Mouse (Mus musculus) liver, embryonic 12.5 days (tissue): ENCODE data around the gene S1pr1. TPM values are rescaled to one million over a fixed set of nuclear protein-coding genes. Genes with fewer than 3 reads are reported as not detected.
A peak's percentile ranks its signal among the peaks of the same experiment; 100 is the strongest.

Experiments used
- ATAC-seq: fragments of 200-750 bp; cut with Nextera tagmentation; 2 replicates; pipeline ENCODE4 v1.8.0; 2017; ENCODE audit warnings: moderate number of reproducible peaks, mild to moderate bottlenecking, moderate library complexity
- H3K27ac ChIP-seq: fragments of 300-500 bp; sonication (generic); 2 replicates; pipeline ENCODE4 v1.5.1; 2016; ENCODE audit warnings: mild to moderate bottlenecking
- H3K27me3 ChIP-seq: fragments of 300-500 bp; sonication (generic); replicated peaks from 2 replicates; pipeline ENCODE4 v1.6.1; 2016; ENCODE audit warnings: mild to moderate bottlenecking, moderate library complexity
- H3K36me3 ChIP-seq: fragments of 300-500 bp; sonication (generic); 2 replicates; pipeline ENCODE4 v1.6.1; 2016; ENCODE audit warnings: mild to moderate bottlenecking, moderate library complexity
- H3K4me1 ChIP-seq: fragments of 300-500 bp; sonication (generic); 2 replicates; pipeline ENCODE4 v1.6.1; 2016
- H3K4me2 ChIP-seq: fragments of 300-500 bp; sonication (generic); 2 replicates; pipeline ENCODE4 v1.6.1; 2016; ENCODE audit warnings: mild to moderate bottlenecking, moderate library complexity
- H3K4me3 ChIP-seq: fragments of 300-500 bp; sonication (generic); 2 replicates; pipeline ENCODE4 v1.5.1; 2016; ENCODE audit warnings: mild to moderate bottlenecking, moderate library complexity
- H3K9ac ChIP-seq: fragments of 300-500 bp; sonication (generic); 2 replicates; pipeline ENCODE4 v1.6.1; 2016; ENCODE audit warnings: mild to moderate bottlenecking, moderate library complexity
- H3K9me3 ChIP-seq: fragments of 300-500 bp; sonication (generic); replicated peaks from 2 replicates; pipeline ENCODE4 v1.6.1; 2016; ENCODE audit warnings: mild to moderate bottlenecking, moderate library complexity
- whole genome bisulfite sequencing: fragments of 180-500 bp; shearing (Covaris S2); methylation state at CpG from one replicate; pipeline ENCODE4 v1.1.7; 2016; ENCODE audit not compliant: insufficient replicate concordance; 5-methylcytosine and 5-hydroxymethylcytosine counted together
- polyA plus RNA-seq: library from polyadenylated mRNA; unstranded; fragments of >200 nt; fragmentation: Nextera tagmentation; extraction: Ambion mirVana; gene quantifications from 2 replicates; pipeline ENCODE4 v1.2.1, GENCODE M21; 2016

S1pr1 gene
- polyA plus RNA-seq, 1 experiment from 2014 or later, result 10.5 TPM

DNA sequence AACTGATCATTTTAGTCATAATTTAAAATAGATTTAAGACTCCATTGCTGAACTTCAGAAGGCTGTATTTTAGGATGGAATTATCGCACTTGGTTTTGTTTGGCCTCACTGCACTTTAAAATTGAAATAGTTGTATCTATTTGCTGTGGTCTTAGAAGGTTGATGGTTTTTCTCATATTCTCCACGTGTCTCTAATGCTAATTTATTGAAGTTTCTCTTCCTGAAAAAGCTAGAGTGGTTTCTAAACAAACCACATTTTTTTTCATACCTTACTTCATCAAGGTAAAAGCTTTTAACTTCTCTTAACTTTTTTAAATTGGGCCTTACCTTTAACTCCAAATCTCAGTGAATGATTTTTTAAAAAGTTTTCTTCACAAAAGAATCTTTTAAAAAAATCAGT is 4.8 kb downstream of the S1pr1 start:
- Histone ChIP-seq H3K9ac (no peak overlapping the region), H3K27me3 (no peaks in the 10 kb centered on the region), H3K4me1 (peaks cover 38% of the 10 kb centered on the region), H3K9me3 (no peaks in the 10 kb centered on the region), H3K36me3 (peaks cover 33% of the 10 kb centered on the region), H3K4me2 (no peak overlapping the region), H3K4me3 (no peak overlapping the region), H3K27ac (no peak overlapping the region)
- WGBS, result 59% methylated on average over 2 of the region's 2 CpGs
- ATAC-seq, result no peak

DNA sequence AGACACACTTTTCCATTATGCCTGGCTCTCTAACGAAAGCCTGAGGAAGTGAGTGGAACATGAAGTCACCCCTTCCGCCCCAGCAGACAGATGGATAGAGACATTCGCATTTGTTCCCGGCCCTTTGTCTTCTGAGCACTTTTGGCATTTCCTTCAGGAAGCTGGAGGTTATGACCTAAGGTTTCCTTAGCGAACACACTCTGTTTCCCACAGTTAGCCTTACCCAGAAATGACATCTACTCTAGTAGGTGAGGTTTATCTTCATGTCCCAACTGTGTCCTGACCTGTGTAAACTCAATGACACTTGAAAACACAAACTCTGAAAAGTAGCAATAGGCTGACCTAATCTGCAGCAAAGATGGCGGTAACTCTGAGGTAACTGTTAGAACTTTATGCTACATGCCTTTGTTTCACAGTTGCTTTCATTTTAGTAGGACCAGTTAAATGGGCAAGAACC is 5.7 kb downstream of the S1pr1 start:
- Histone ChIP-seq H3K9me3 (no peaks in the 10 kb centered on the region), H3K36me3 (peaks cover 33% of the 10 kb centered on the region), H3K9ac (no peak overlapping the region), H3K4me2 (no peak overlapping the region), H3K27ac (no peak overlapping the region), H3K4me1 (peaks cover 38% of the 10 kb centered on the region), H3K27me3 (no peaks in the 10 kb centered on the region), H3K4me3 (no peak overlapping the region)
- WGBS, result 68% methylated on average over 6 of the region's 6 CpGs
- ATAC-seq, result peak; percentile 21; the same call in 1 of the 2 replicates

DNA sequence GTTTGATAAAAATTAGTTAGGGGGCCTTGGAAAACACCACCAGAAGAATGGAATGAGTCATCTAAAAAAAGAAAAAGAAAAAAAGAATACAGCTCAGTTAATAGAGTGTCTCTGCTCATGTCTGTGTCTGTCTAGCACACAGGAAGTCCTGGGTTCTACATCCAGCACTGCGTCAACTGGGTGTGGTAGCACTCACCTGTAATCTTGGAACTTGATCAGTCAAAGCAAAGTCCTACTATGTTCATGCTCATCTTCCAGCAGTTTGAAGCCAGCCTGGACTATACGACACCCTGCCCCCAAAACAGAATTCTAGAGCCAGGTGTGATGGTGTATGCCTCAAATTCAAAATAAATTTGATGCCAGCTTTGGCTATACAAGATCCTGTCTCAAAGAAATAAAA is 8.1 kb downstream of the S1pr1 start:
- no peak overlapping the region for H3K4me2 ChIP-seq
- H3K27me3 ChIP-seq, result no peaks in the 10 kb centered on the region
- H3K9ac ChIP-seq, result no peak overlapping the region
- no peak overlapping the region for H3K27ac ChIP-seq
- H3K4me1 ChIP-seq, result peaks cover 14% of the 10 kb centered on the region; the same call in 1 of the 2 replicates
- no peak for ATAC-seq
- WGBS, result 83% methylated on average over 2 of the region's 2 CpGs
- H3K9me3 ChIP-seq, result no peaks in the 10 kb centered on the region
- no peak overlapping the region for H3K4me3 ChIP-seq
- H3K36me3 ChIP-seq, result peaks cover 26% of the 10 kb centered on the region

DNA sequence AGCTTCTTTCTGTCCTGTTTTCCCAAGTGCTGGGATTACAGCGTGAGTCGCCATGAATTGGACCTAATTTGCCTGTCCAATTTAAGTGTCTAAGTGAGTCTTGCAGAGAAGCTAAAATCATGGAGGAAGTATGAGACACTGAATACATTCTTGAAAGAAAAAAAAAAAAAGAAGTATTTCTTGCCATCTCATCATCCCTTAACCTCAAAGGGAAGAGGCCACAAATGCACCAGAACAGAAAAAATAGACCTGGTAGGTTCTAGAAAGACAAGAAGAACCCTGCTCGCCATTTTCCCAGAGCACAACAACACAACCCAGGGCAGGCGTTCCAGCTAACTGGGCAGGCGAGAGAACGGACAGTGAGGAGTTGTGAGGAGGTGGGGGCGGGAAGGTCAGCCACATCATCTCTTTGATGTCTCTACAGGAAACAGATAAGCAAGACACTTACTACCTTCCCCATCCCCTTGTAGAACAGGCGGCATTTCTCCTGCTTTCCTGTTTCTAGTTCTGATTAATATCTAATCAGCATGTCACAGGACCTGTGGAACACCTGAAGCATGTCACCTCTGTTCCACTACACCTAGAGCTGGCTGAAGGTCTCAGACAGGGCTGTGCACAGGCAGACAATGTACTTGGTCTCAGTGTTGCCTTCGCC is 10.5 kb downstream of the S1pr1 start:
- no peaks in the 10 kb centered on the region for H3K9me3 ChIP-seq
- no peak overlapping the region for H3K4me3 ChIP-seq
- no peaks in the 10 kb centered on the region for H3K27me3 ChIP-seq
- H3K36me3 ChIP-seq, result peaks cover 10% of the 10 kb centered on the region
- peaks cover 12% of the 10 kb centered on the region for H3K4me1 ChIP-seq
- no peak overlapping the region for H3K4me2 ChIP-seq
- H3K9ac ChIP-seq, result no peak overlapping the region
- ATAC-seq, result no peak
- H3K27ac ChIP-seq, result no peak overlapping the region
- 36% methylated on average over 9 of the region's 9 CpGs for WGBS

DNA sequence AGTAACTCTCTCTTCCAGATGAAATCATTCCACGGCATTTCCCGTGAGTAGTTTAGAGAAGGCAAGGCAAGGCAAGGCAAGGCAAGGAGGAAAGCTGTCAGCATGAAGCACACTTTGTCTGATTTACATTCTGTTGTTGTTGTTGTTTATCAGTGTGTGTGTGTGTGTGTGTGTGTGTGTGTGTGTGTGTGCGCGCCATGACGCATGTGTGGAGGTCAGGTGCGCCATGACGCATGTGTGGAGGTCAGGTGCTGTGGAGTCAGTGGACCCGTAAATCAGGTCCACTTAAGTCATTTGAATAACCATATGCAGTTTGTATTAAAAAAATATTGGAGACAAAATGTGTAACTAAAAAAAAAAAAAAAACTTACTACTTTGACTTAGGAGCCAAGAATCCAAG is 11.2 kb downstream of the S1pr1 start:
- ATAC-seq, result no peak
- H3K9ac ChIP-seq, result no peak overlapping the region
- no peaks in the 10 kb centered on the region for H3K9me3 ChIP-seq
- no peaks in the 10 kb centered on the region for H3K27me3 ChIP-seq
- H3K4me3 ChIP-seq, result no peak overlapping the region
- peaks cover 12% of the 10 kb centered on the region for H3K4me1 ChIP-seq
- H3K4me2 ChIP-seq, result no peak overlapping the region
- 92% methylated on average over 8 of the region's 8 CpGs for WGBS
- no peak overlapping the region for H3K27ac ChIP-seq
- H3K36me3 ChIP-seq, result peaks cover 6% of the 10 kb centered on the region

DNA sequence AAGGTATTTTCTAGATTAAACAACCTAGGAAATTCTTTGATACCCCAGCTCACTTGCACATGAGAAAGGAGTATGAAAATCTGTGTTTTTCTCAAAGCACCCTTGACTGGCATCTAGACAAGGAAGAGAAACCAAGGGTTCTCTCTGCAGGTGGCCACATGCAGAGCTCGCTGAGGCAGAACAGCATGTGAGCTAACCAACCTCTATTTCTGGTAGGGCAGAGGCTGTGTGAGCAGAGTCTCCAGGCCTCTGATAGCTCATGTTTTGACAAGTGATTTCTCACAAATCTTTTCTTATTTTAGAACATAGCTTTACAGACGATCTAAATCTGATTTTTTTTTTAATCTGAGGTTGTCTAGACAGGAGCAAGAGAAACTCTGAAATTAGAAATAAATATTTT is 12.8 kb downstream of the S1pr1 start:
- no peak overlapping the region for H3K27ac ChIP-seq
- H3K36me3 ChIP-seq, result peaks cover 4% of the 10 kb centered on the region; the same call in 1 of the 2 replicates
- H3K4me3 ChIP-seq, result no peak overlapping the region
- H3K9ac ChIP-seq, result no peak overlapping the region
- 54% methylated on average over 2 of the region's 2 CpGs for WGBS
- H3K4me2 ChIP-seq, result no peak overlapping the region
- peaks cover 12% of the 10 kb centered on the region for H3K4me1 ChIP-seq
- no peaks in the 10 kb centered on the region for H3K27me3 ChIP-seq
- ATAC-seq, result no peak
- H3K9me3 ChIP-seq, result no peaks in the 10 kb centered on the region

DNA sequence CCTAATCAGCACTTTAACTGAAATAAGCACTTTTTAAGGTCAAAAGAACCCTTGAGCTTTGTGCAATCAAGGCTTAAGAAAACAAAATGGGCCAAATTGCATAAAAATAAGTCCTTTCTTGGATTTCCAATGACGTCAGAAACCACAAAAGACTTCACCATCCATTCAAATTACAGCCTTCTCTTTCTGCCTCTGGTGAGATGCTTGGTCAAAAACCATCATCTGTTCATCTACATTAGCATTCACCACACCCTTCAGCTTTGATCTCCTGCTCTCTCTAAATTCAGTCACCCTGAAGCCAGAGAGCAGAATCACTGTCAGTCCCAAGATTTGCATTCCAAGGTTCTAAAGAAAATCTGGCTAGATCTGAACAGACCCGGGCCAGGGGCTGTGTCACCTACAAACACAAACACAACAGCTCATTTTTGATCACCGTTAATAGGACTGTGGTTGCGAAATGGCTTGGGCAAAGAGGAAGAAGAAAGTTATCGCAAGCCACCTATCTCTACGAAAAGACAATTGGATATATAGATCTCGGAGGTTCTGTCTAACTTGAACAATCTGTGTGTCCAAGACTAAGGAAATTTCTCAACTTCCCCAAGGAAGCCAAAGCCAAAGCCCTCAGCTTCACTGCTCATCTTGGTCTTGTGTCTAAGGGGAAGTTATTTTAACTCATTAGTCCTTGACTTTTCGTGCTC is 19.5 kb downstream of the S1pr1 start:
- ATAC-seq, result no peak
- H3K36me3 ChIP-seq, result no peaks in the 10 kb centered on the region
- H3K9ac ChIP-seq, result no peak overlapping the region
- H3K27ac ChIP-seq, result no peak overlapping the region
- no peak overlapping the region for H3K4me2 ChIP-seq
- 26% methylated on average over 8 of the region's 8 CpGs for WGBS
- H3K27me3 ChIP-seq, result no peaks in the 10 kb centered on the region
- H3K9me3 ChIP-seq, result no peaks in the 10 kb centered on the region
- H3K4me1 ChIP-seq, result peaks cover 18% of the 10 kb centered on the region
- no peak overlapping the region for H3K4me3 ChIP-seq

DNA sequence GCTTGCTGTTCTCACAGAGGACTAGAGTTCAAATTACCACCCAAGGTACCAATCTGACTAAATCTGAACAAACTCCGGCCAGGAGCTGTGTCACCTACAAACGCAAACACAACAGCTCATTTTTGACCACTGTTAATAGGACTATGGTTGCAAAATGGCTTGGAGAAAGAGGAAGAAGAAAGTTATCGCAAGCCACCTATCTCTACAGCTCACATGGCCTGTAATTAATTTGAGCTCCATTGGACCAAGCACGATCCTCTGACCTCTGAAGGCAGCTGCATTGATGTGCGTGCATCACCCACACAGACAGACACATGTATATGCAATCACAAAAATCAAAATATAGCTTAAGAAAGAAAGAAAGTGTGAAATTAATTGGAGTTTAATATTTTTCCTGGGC is 20.7 kb downstream of the S1pr1 start:
- WGBS, result 32% methylated on average over 5 of the region's 5 CpGs
- H3K4me2 ChIP-seq, result no peak overlapping the region
- no peaks in the 10 kb centered on the region for H3K36me3 ChIP-seq
- H3K27ac ChIP-seq, result no peak overlapping the region
- H3K9me3 ChIP-seq, result no peaks in the 10 kb centered on the region
- ATAC-seq, result no peak
- H3K4me3 ChIP-seq, result no peak overlapping the region
- H3K4me1 ChIP-seq, result peaks cover 18% of the 10 kb centered on the region
- H3K27me3 ChIP-seq, result no peaks in the 10 kb centered on the region
- H3K9ac ChIP-seq, result no peak overlapping the region

DNA sequence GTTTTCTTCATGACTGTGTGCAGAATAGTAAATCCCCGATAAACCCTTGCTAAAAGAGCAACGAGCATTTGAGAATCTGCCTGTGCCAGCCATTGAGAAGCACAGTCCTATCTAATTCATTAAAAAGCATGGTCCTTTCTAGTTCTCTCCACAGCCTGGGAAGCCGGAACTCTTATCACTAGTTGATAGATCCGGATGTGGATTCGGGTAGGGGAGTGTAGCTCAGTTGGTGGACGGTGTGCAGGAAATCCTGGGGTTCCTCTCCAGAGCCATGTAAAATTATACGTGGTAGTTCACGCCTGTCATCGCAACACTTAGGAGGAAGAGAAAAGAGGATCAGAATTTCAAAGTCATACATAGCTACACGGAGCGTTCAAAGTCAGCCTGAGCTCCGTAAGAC is 21.5 kb downstream of the S1pr1 start:
- WGBS, result 23% methylated on average over 12 of the region's 12 CpGs

DNA sequence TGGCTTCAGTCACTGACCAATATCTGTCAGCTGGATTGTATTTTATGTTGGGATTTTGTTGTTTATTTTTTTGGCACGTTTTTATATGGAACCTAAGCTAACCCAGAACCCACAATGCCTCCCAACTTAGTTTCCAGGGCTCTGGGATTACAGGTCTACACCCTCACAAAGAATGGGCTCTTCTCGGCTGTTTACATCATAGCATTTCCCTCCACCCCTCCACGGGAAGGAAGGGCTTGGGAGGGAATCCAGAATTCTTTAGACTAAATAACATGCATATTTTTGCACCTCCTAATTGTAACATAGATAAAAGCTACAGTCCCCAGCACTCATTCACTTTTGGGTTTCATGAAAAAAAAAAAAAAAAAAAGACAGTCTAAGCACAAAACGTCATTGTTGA is 22.0 kb downstream of the S1pr1 start:
- H3K27me3 ChIP-seq, result no peaks in the 10 kb centered on the region
- H3K9me3 ChIP-seq, result no peaks in the 10 kb centered on the region
- 18% methylated on average over 4 of the region's 4 CpGs for WGBS
- H3K4me2 ChIP-seq, result no peak overlapping the region
- no peak for ATAC-seq
- peaks cover 18% of the 10 kb centered on the region for H3K4me1 ChIP-seq
- no peaks in the 10 kb centered on the region for H3K36me3 ChIP-seq
- H3K4me3 ChIP-seq, result no peak overlapping the region
- no peak overlapping the region for H3K9ac ChIP-seq
- peak overlapping the region; percentile 30; the same call in 1 of the 2 replicates for H3K27ac ChIP-seq

More for the DNA sequence above, 21.5 kb downstream of the S1pr1 start:
- H3K27me3 ChIP-seq, result no peaks in the 10 kb centered on the region
- peak overlapping the region; percentile 33 for H3K4me2 ChIP-seq
- H3K36me3 ChIP-seq, result no peaks in the 10 kb centered on the region
- peak; percentile 51; the same call in 1 of the 2 replicates for ATAC-seq
- H3K4me1 ChIP-seq, result peaks cover 18% of the 10 kb centered on the region
- H3K27ac ChIP-seq, result no peak overlapping the region
- no peak overlapping the region for H3K9ac ChIP-seq
- no peak overlapping the region for H3K4me3 ChIP-seq
- no peaks in the 10 kb centered on the region for H3K9me3 ChIP-seq

DNA sequence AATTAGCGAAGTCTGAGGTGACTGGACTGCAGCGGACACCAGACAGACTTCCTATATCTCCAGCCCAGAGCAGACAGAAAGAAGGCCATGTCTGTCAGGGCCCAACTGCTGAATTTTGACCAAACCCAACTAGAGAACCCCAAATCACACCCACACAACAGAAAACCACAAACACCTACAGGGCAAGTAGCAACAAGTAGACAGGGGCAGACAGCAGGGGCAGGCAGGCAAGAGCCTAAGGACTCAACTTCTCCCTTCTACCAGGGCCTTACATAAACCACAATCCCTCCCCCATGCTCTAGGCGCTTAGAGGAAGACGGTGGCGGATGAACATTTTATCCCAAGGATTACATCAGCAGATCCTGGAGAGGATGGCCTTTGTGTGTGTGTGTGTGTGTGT is 22.5 kb downstream of the S1pr1 start:
- H3K4me1 ChIP-seq, result peaks cover 18% of the 10 kb centered on the region
- H3K36me3 ChIP-seq, result no peaks in the 10 kb centered on the region
- H3K27ac ChIP-seq, result peak overlapping the region; percentile 30; the same call in 1 of the 2 replicates
- no peak overlapping the region for H3K9ac ChIP-seq
- no peak overlapping the region for H3K4me3 ChIP-seq
- no peaks in the 10 kb centered on the region for H3K27me3 ChIP-seq
- ATAC-seq, result no peak
- no peak overlapping the region for H3K4me2 ChIP-seq
- WGBS, result 47% methylated on average over 5 of the region's 5 CpGs
- H3K9me3 ChIP-seq, result no peaks in the 10 kb centered on the region

DNA sequence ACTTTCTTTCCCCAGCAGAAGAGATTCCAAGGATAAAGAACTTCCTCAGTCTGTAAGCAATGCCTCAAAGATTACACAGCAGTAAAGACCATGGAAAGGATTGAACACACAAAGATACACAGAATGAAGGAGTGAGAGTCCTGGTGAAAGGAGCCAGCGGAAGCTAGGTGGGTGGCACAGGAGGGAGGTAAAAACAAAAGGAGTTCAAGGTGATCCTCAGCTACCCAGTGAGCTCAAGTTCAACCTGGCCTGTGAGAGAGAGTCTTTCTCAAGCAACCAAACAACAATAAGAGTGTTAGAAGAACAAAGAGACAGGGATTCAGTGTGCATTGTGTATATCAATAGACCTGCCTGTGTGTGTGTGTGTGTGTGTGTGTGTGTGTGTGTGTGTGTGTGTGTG is 25.0 kb downstream of the S1pr1 start:
- H3K9me3 ChIP-seq, result no peaks in the 10 kb centered on the region
- no peak overlapping the region for H3K4me2 ChIP-seq
- no peak overlapping the region for H3K9ac ChIP-seq
- H3K27ac ChIP-seq, result peak overlapping the region; percentile 50
- H3K36me3 ChIP-seq, result no peaks in the 10 kb centered on the region
- 61% methylated on average over 1 of the region's 1 CpGs for WGBS
- peaks cover 18% of the 10 kb centered on the region for H3K4me1 ChIP-seq
- no peak for ATAC-seq
- no peaks in the 10 kb centered on the region for H3K27me3 ChIP-seq
- H3K4me3 ChIP-seq, result no peak overlapping the region
